Mouse (Mus musculus): ENCODE results near the gene Cdr2. TPM values are rescaled to one million over a fixed set of nuclear protein-coding genes. Genes with fewer than 3 reads are reported as not detected.
"Not testable (repeated sequence)": the region's sequence is repeated elsewhere in the genome, so short reads cannot be mapped to it uniquely, and the experiment has no call there.

The Cdr2 gene
- total and polyA plus RNA-seq, 2 experiments from 2014 or later: 4.5 to 41.5 TPM

DNA sequence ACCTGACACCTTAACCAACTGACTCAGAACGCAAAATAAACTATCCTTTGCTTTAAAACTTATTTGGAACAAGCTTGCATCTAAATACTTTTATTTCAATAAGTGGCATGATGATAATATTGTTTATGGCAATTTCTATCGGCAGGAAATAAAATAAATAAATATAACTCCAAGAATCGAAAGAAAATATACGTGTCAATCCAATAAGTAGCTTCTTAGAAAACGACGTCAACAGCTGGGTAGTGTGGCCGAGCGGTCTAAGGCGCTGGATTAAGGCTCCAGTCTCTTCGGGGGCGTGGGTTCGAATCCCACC is 64.9 kb downstream of the Cdr2 start:
- Histone ChIP-seq H3K27me3 (ENCODE audit: control insufficient read depth, insufficient read depth, low read length) (no peaks in the 10 kb centered on the region), H3K4me1 (ENCODE audit: control insufficient read depth, insufficient read depth) (peaks cover 7% of the 10 kb centered on the region; the same call in 1 of the 2 replicates), H3K36me3 (replicated peaks; ENCODE audit: control insufficient read depth, insufficient read depth, low read length) (no peaks in the 10 kb centered on the region), H3K27ac (ENCODE audit: low read depth) (no peak overlapping the region), H3K4me2 (ENCODE audit: low read depth, low read length) (peak overlapping the region; percentile 53), H3K4me3 (ENCODE audit: low read depth, low read length) (peak overlapping the region; percentile 94), H3K9ac (replicated peaks; ENCODE audit: low read depth, low read length) (no peak overlapping the region), H3K9me3 (replicated peaks; ENCODE audit: control insufficient read depth, low read length) (no peaks in the 10 kb centered on the region)
- no peak for ATAC-seq (ENCODE audit: insufficient read depth, low read depth)
- WGBS: 8% methylated on average over 12 of the region's 12 CpGs
- DNase-seq (ENCODE audit: low spot score): no peak
- TF ChIP-seq EP300 (IDR thresholded peaks at IDR 0.05; ENCODE audit: low read depth) (no peak; the same call in 1 of the 2 replicates), CTCF (IDR thresholded peaks at IDR 0.05; ENCODE audit: low read depth) (no peak)

DNA sequence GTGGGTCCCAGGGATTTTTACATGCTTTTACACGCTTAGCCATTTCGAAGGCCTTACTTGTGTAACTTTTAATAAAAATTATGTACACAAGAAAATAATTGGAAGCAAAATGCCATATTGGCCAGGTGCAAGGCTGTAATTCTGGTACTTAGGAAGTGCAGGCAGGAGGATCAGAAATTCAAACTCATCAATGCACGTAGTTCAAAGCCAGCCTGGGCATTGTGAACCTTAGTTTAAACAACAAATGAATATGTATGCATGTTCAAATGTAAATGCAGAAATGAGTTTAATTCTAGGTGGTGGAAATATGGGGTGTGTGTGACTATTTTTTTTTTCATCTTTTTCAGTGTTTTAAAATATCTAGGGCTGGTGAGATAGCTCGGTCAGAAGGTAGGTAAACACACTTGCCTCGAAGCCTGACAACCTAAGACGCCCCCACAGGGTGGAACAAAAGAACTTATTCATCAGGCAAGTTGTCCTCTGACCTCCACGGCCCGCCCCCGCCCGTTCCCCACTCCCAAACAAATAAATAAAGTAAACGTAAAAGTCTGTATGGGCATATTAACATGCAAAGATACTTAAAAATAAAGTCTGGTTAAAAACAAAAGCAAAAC is 65.7 kb downstream of the Cdr2 start:
- Histone ChIP-seq H3K4me2 (ENCODE audit: low read depth, low read length) (peak overlapping the region; percentile 53; the same call in 1 of the 2 replicates), H3K4me3 (ENCODE audit: low read depth, low read length) (no peak overlapping the region), H3K36me3 (replicated peaks; ENCODE audit: control insufficient read depth, insufficient read depth, low read length) (no peaks in the 10 kb centered on the region), H3K27me3 (ENCODE audit: control insufficient read depth, insufficient read depth, low read length) (no peaks in the 10 kb centered on the region), H3K27ac (ENCODE audit: low read depth) (no peak overlapping the region), H3K9me3 (replicated peaks; ENCODE audit: control insufficient read depth, low read length) (no peaks in the 10 kb centered on the region), H3K4me1 (ENCODE audit: control insufficient read depth, insufficient read depth) (peaks cover 7% of the 10 kb centered on the region; the same call in 1 of the 2 replicates), H3K9ac (replicated peaks; ENCODE audit: low read depth, low read length) (no peak overlapping the region)
- ATAC-seq (ENCODE audit: insufficient read depth, low read depth) (no peak), DNase-seq (ENCODE audit: low spot score) (no peak)
- TF ChIP-seq CTCF (IDR thresholded peaks at IDR 0.05; ENCODE audit: low read depth) (no peak), EP300 (IDR thresholded peaks at IDR 0.05; ENCODE audit: low read depth) (no peak)
- WGBS: 53% methylated on average over 11 of the region's 11 CpGs

DNA sequence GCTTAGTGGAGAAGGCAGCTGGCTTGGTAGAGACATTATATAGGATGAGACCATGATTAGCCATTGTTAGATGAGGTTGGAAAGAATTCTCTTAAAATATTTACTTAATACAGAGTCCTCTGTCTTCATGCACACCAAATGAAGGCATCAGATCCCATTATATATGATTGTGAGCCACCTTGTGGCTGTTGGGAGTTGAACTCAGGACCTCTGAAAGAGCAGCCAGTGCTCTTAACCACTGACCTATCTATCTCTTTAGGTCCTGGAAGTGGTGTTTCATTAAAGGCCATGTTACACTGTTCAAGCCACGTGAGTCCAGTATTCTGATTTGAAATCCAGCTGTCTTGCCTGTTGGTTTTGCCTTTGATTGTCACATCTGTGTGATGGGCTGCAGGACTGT is 68.8 kb downstream of the Cdr2 start:
- no peak for DNase-seq (ENCODE audit: low spot score)
- WGBS: 32% methylated on average over 1 of the region's 1 CpGs

DNA sequence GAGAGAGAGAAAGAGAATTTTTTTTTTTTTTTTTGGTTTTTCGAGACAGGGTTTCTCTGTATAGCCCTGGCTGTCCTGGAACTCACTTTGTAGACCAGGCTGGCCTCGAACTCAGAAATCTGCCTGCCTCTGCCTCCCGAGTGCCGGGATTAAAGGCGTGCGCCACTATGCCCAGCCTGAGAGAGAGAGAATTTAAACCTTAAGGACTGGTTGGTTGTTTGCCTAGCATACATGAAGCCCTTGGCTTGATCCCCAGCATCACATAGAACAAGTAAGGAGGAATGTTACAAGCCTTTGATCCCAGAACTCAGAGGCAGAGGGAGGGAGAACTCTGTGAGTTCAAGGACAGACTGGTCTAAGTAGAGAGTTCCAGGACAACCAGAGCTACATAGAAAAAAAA is 70.8 kb downstream of the Cdr2 start:
- H3K36me3 ChIP-seq (replicated peaks; ENCODE audit: control insufficient read depth, insufficient read depth, low read length); H3K27ac ChIP-seq (ENCODE audit: low read depth); H3K4me1 ChIP-seq (ENCODE audit: control insufficient read depth, insufficient read depth); H3K4me3 ChIP-seq (ENCODE audit: low read depth, low read length); H3K9ac ChIP-seq (replicated peaks; ENCODE audit: low read depth, low read length); H3K27me3 ChIP-seq (ENCODE audit: control insufficient read depth, insufficient read depth, low read length); H3K4me2 ChIP-seq (ENCODE audit: low read depth, low read length); ATAC-seq (ENCODE audit: insufficient read depth, low read depth); H3K9me3 ChIP-seq (replicated peaks; ENCODE audit: control insufficient read depth, low read length); DNase-seq (ENCODE audit: low spot score): not testable (repeated sequence)
- 88% methylated on average over 5 of the region's 6 CpGs for WGBS

More for the DNA sequence above, 68.8 kb downstream of the Cdr2 start:
- Histone ChIP-seq H3K4me3 (ENCODE audit: low read depth, low read length) (no peak overlapping the region), H3K4me1 (ENCODE audit: control insufficient read depth, insufficient read depth) (no peaks in the 10 kb centered on the region), H3K9ac (replicated peaks; ENCODE audit: low read depth, low read length) (no peak overlapping the region), H3K27me3 (ENCODE audit: control insufficient read depth, insufficient read depth, low read length) (no peaks in the 10 kb centered on the region), H3K9me3 (replicated peaks; ENCODE audit: control insufficient read depth, low read length) (no peaks in the 10 kb centered on the region), H3K36me3 (replicated peaks; ENCODE audit: control insufficient read depth, insufficient read depth, low read length) (no peaks in the 10 kb centered on the region), H3K4me2 (ENCODE audit: low read depth, low read length) (no peak overlapping the region), H3K27ac (ENCODE audit: low read depth) (no peak overlapping the region)
- ATAC-seq (ENCODE audit: insufficient read depth, low read depth): no peak
- TF ChIP-seq CTCF (IDR thresholded peaks at IDR 0.05; ENCODE audit: low read depth): peak; percentile 34
- TF ChIP-seq EP300 (IDR thresholded peaks at IDR 0.05; ENCODE audit: low read depth): no peak

DNA sequence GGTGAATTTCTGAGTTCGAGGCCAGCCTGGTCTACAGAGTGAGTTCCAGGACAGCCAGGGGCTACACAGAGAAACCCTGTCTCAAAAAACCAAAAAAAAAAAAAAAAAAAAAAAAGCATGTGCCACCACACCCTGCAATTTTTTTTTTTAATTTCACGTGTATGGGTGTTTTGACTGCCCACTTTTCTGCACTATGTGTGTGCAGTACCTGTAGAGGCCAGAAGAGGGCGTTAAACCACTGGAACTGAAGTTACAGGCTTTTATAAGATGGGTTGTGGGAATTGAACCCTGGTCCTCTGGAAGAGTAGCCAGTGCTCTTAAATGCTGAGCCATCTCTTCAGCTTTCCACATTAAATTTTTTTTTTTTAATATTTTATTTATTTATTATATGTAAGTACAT is 71.9 kb downstream of the Cdr2 start:
- not testable (repeated sequence) for H3K36me3 ChIP-seq (replicated peaks; ENCODE audit: control insufficient read depth, insufficient read depth, low read length); H3K27me3 ChIP-seq (ENCODE audit: control insufficient read depth, insufficient read depth, low read length); H3K4me2 ChIP-seq (ENCODE audit: low read depth, low read length); H3K9ac ChIP-seq (replicated peaks; ENCODE audit: low read depth, low read length); DNase-seq (ENCODE audit: low spot score); ATAC-seq (ENCODE audit: insufficient read depth, low read depth); H3K27ac ChIP-seq (ENCODE audit: low read depth); H3K4me3 ChIP-seq (ENCODE audit: low read depth, low read length); H3K4me1 ChIP-seq (ENCODE audit: control insufficient read depth, insufficient read depth); H3K9me3 ChIP-seq (replicated peaks; ENCODE audit: control insufficient read depth, low read length)
- TF ChIP-seq CTCF (IDR thresholded peaks at IDR 0.05; ENCODE audit: low read depth): 0 out of 2 replicates have a peak, but pooled peaks have one; percentile 1
- WGBS: 72% methylated on average over 3 of the region's 3 CpGs

Other genes starting within 250 kb of the Cdr2 start
- gene Vwa3a, start 243.0 kb downstream of the Cdr2 start, total RNA-seq (2014; rRNA removed; ENCODE audit: low replicate concordance): 0.04 and 2.2 TPM in 2 replicates
- 0.85 and 1.1 TPM in 2 replicates for gene Vwa3a, start 243.0 kb downstream of the Cdr2 start, polyA plus RNA-seq (2015; fragmentation: Nextera tagmentation; extraction: Ambion mirVana)
- not detected in 2 replicates for gene Gm5737, start 169.9 kb downstream of the Cdr2 start, total RNA-seq (2014; rRNA removed; ENCODE audit: low replicate concordance)
- gene Gm5737, start 169.9 kb downstream of the Cdr2 start, polyA plus RNA-seq (2015; fragmentation: Nextera tagmentation; extraction: Ambion mirVana): not detected in 2 replicates
- 31.9 and 48.2 TPM in 2 replicates for gene Eef2k, start 139.5 kb downstream of the Cdr2 start, total RNA-seq (2014; rRNA removed; ENCODE audit: low replicate concordance)
- 22.7 and 23.6 TPM in 2 replicates for gene Eef2k, start 139.5 kb downstream of the Cdr2 start, polyA plus RNA-seq (2015; fragmentation: Nextera tagmentation; extraction: Ambion mirVana)
- gene Polr3e, start 64.6 kb downstream of the Cdr2 start, total RNA-seq (2014; rRNA removed; ENCODE audit: low replicate concordance): 14.5 and 20.6 TPM in 2 replicates
- gene Polr3e, start 64.6 kb downstream of the Cdr2 start, polyA plus RNA-seq (2015; fragmentation: Nextera tagmentation; extraction: Ambion mirVana): 11.5 and 12.2 TPM in 2 replicates
- not detected in 2 replicates for gene Mfsd13b, start 197 bp upstream of the Cdr2 start, total RNA-seq (2014; rRNA removed; ENCODE audit: low replicate concordance)
- gene Mfsd13b, start 197 bp upstream of the Cdr2 start, polyA plus RNA-seq (2015; fragmentation: Nextera tagmentation; extraction: Ambion mirVana): 0.15 and 0.33 TPM in 2 replicates
- 44.8 and 52.8 TPM in 2 replicates for gene Mettl9, start 52.1 kb upstream of the Cdr2 start, total RNA-seq (2014; rRNA removed; ENCODE audit: low replicate concordance)
- gene Mettl9, start 52.1 kb upstream of the Cdr2 start, polyA plus RNA-seq (2015; fragmentation: Nextera tagmentation; extraction: Ambion mirVana): 81.2 and 82.4 TPM in 2 replicates
- 1.6 TPM in 1 of 2 replicates, not detected in the other for gene Igsf6, start 92.3 kb upstream of the Cdr2 start, total RNA-seq (2014; rRNA removed; ENCODE audit: low replicate concordance)
- gene Igsf6, start 92.3 kb upstream of the Cdr2 start, polyA plus RNA-seq (2015; fragmentation: Nextera tagmentation; extraction: Ambion mirVana): 1.1 TPM in 2 replicates
- gene Otoa, start 99.3 kb upstream of the Cdr2 start, total RNA-seq (2014; rRNA removed; ENCODE audit: low replicate concordance): 0.08 and 0.11 TPM in 2 replicates
- gene Otoa, start 99.3 kb upstream of the Cdr2 start, polyA plus RNA-seq (2015; fragmentation: Nextera tagmentation; extraction: Ambion mirVana): 0.25 and 0.46 TPM in 2 replicates